Mouse (Mus musculus) urinary bladder, adult 18-20 months (tissue): ENCODE data around the gene Lrrc55.
"Not testable (repeated sequence)": the region's sequence is repeated elsewhere in the genome, so short reads cannot be mapped to it uniquely, and the experiment has no call there.

Experiments used
- DNase-seq, 2 experiments: peaks; one replicate each; pipeline ENCODE4 v3.0.0; 2022; ENCODE audit warnings: low spot score in 2 of 2, mixed read lengths in 2 of 2

Lrrc55 gene

GRCm38 (mm10) chr2:85196901-85197300 is at the start of gene Lrrc55:
Gene Lrrc55 (minus strand): TSS chr2:85197197.
- no peak for DNase-seq

GRCm38 (mm10) chr2:85246506-85247082 is 49.6 kb upstream of the Lrrc55 start:
- DNase-seq, result peak; percentile 53 to 67

- no peak for DNase-seq
These were observed 48.7 kb upstream of the Lrrc55 start for GRCm38 (mm10) chr2:85245737-85246136.

GRCm38 (mm10) chr2:85238068-85238667 is 41.2 kb upstream of the Lrrc55 start:
- no peak for DNase-seq

- DNase-seq, result not testable (repeated sequence)
These were observed 40.2 kb upstream of the Lrrc55 start for GRCm38 (mm10) chr2:85237231-85237630.

- DNase-seq, result no peak
These were observed 33.9 kb upstream of the Lrrc55 start for GRCm38 (mm10) chr2:85230771-85231511.

GRCm38 (mm10) chr2:85229606-85230005 is 32.6 kb upstream of the Lrrc55 start:
- DNase-seq, result no peak

- no peak for DNase-seq
These were observed 30.9 kb upstream of the Lrrc55 start for GRCm38 (mm10) chr2:85227816-85228335.

- DNase-seq, result no peak
These were observed 27.5 kb upstream of the Lrrc55 start for GRCm38 (mm10) chr2:85224221-85225179.

GRCm38 (mm10) chr2:85216606-85217005 is 19.6 kb upstream of the Lrrc55 start:
- DNase-seq, result no peak

- DNase-seq, result no peak
These were observed 16.7 kb upstream of the Lrrc55 start for GRCm38 (mm10) chr2:85213746-85214145.

GRCm38 (mm10) chr2:85209301-85209700 is 12.3 kb upstream of the Lrrc55 start:
- no peak for DNase-seq

- no peak for DNase-seq
These were observed 8.2 kb upstream of the Lrrc55 start for GRCm38 (mm10) chr2:85205170-85205569.

GRCm38 (mm10) chr2:85198011-85198965 is 1.3 kb upstream of the Lrrc55 start:
- no peak for DNase-seq

GRCm38 (mm10) chr2:85194566-85194965 is 2.4 kb downstream of the Lrrc55 start:
- no peak for DNase-seq

GRCm38 (mm10) chr2:85187582-85188151 is 9.3 kb downstream of the Lrrc55 start:
- no peak for DNase-seq

- DNase-seq, result no peak
These were observed 18.7 kb downstream of the Lrrc55 start for GRCm38 (mm10) chr2:85178139-85178800.

- no peak for DNase-seq
These were observed 23.5 kb downstream of the Lrrc55 start for GRCm38 (mm10) chr2:85173545-85173944.

- DNase-seq, result no peak
These were observed 24.3 kb downstream of the Lrrc55 start for GRCm38 (mm10) chr2:85172763-85173103.
